Mouse (Mus musculus): ENCODE data around the gene Tgfbr3l.

GRCm38 (mm10) chr8:4239193-4239890 lies 8.7 kb upstream of the Tgfbr3l start:
- TF ChIP-seq CTCF (IDR thresholded peaks at IDR 0.05; ENCODE audit: low read depth) = no peak
- no peak for TF ChIP-seq EP300 (IDR thresholded peaks at IDR 0.05; ENCODE audit: low read depth)

All from liver, postnatal 0 days (tissue).